Mouse (Mus musculus): ENCODE results near the gene Tmem141. TPM values are rescaled to one million over a fixed set of nuclear protein-coding genes. Genes with fewer than 3 reads are reported as not detected.

Tmem141 gene
- total and polyA plus RNA-seq, 3 experiments: 10.9 to 25.3 TPM; not detected in 1

- H3K27me3 ChIP-seq (ENCODE audit: control insufficient read depth in 1 of 2, insufficient read depth in 2 of 2, low read length in 2 of 2): peaks cover 3 to 12% of the 10 kb centered on the region in 2 experiments
- no peaks in the 10 kb centered on the region for H3K79me2 ChIP-seq (ENCODE audit: control insufficient read depth, insufficient read depth, low read length, poor library complexity)
- H3K27ac ChIP-seq (ENCODE audit: control insufficient read depth, low read depth, low read length): no peak overlapping the region
- TF ChIP-seq RAD21 (IDR thresholded peaks at IDR 0.05; ENCODE audit: low read depth, low read length) (peak; percentile 47), GATA1 (IDR thresholded peaks at IDR 0.05; ENCODE audit: low read depth, low read length) (no peak), SMC3 (IDR thresholded peaks at IDR 0.05; ENCODE audit: low read depth, low read length) (peak; percentile 42), CTCF (IDR thresholded peaks at IDR 0.05 in 2 of 3, conservative IDR thresholded peaks at IDR 0.05 in 1 of 3; ENCODE audit: control insufficient read depth in 1 of 3, insufficient read depth in 1 of 3, low read depth in 2 of 3, low read length in 3 of 3, poor library complexity in 1 of 3, severe bottlenecking in 1 of 3) (peak; percentile 60 to 73 (median 69)), ZKSCAN1 (IDR thresholded peaks at IDR 0.05; ENCODE audit: low read depth, low read length) (no peak)
- DNase-seq (ENCODE audit: low read depth, low spot score): peak; percentile 49
- H3K4me3 ChIP-seq (ENCODE audit: control insufficient read depth in 1 of 2, insufficient read depth in 1 of 2, low read depth in 2 of 2, low read length in 2 of 2): no peak overlapping the region
- H3K9me3 ChIP-seq (replicated peaks; ENCODE audit: insufficient read depth, low read length): no peaks in the 10 kb centered on the region
- H3K9ac ChIP-seq (ENCODE audit: control insufficient read depth, low read depth, low read length, poor library complexity, severe bottlenecking): no peak overlapping the region
- no peaks in the 10 kb centered on the region for H3K4me1 ChIP-seq (ENCODE audit: control insufficient read depth in 1 of 2, insufficient read depth in 2 of 2, low read length in 2 of 2)
- no peaks in the 10 kb centered on the region for H3K36me3 ChIP-seq (ENCODE audit: control insufficient read depth in 1 of 2, insufficient read depth in 2 of 2, low read length in 2 of 2)
Measured at GRCm38 (mm10) chr2:25663511-25663910, 41.7 kb upstream of the Tmem141 start.

- TF ChIP-seq EP300 (IDR thresholded peaks at IDR 0.05; ENCODE audit: low read depth in 1 of 2, low read length in 2 of 2): no peak
- no peak for TF ChIP-seq TCF12 (IDR thresholded peaks at IDR 0.05; ENCODE audit: low read depth, low read length)
- no peak for TF ChIP-seq RCOR1 (IDR thresholded peaks at IDR 0.05; ENCODE audit: low read depth, low read length)
- no peak for TF ChIP-seq HCFC1 (IDR thresholded peaks at IDR 0.05; ENCODE audit: low read depth, low read length)
- no peak for TF ChIP-seq MAFK (IDR thresholded peaks at IDR 0.05; ENCODE audit: borderline replicate concordance, low read depth, low read length)
- no peak for TF ChIP-seq TAL1 (IDR thresholded peaks at IDR 0.05; ENCODE audit: low read length)
- TF ChIP-seq ZNF384 (IDR thresholded peaks at IDR 0.05; ENCODE audit: low read depth, low read length): no peak
- no peak for TF ChIP-seq POLR2A (IDR thresholded peaks at IDR 0.05; ENCODE audit: control insufficient read depth in 1 of 2, insufficient read depth in 1 of 2, low read depth in 1 of 2, low read length in 2 of 2, poor library complexity in 1 of 2)
- no peak for TF ChIP-seq ELF1 (IDR thresholded peaks at IDR 0.05; ENCODE audit: low read depth, low read length)
- no peak overlapping the region for H3K27ac ChIP-seq (ENCODE audit: control insufficient read depth, low read depth, low read length)
Measured at GRCm38 (mm10) chr2:25661245-25661970, 39.6 kb upstream of the Tmem141 start.

DNA sequence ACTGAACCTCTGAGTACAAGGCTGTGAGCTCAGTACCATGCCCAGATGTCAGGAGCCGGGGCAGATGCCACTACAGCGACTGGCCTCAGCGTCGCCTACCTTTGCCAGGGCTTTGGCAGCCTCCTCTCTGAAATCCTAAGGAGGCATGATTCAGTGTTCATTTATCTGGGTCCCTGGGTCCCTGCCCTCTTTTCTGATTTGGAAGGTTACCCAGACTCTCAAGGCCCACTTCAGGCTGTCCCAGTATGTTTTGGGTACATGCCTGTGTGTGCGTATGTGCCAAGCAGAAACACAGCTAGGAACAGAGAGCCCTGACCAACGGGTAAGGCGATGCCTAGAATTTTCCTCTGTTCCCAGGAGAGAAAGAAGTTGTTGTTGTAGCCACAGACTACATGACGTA, 38.5 kb upstream of the Tmem141 start:
- H3K9ac ChIP-seq (ENCODE audit: control insufficient read depth, low read depth, low read length, poor library complexity, severe bottlenecking): no peak overlapping the region
- TF ChIP-seq RAD21 (IDR thresholded peaks at IDR 0.05; ENCODE audit: low read depth, low read length): no peak
- H3K9me3 ChIP-seq (replicated peaks; ENCODE audit: insufficient read depth, low read length): no peaks in the 10 kb centered on the region
- no peak overlapping the region for H3K4me3 ChIP-seq (ENCODE audit: control insufficient read depth in 1 of 2, insufficient read depth in 1 of 2, low read depth in 2 of 2, low read length in 2 of 2)
- peaks cover 7 to 14% of the 10 kb centered on the region in 2 experiments for H3K27me3 ChIP-seq (ENCODE audit: control insufficient read depth in 1 of 2, insufficient read depth in 2 of 2, low read length in 2 of 2)
- no peak for DNase-seq (ENCODE audit: low read depth, low spot score)
- H3K36me3 ChIP-seq (ENCODE audit: control insufficient read depth in 1 of 2, insufficient read depth in 2 of 2, low read length in 2 of 2): no peaks in the 10 kb centered on the region
- H3K4me1 ChIP-seq (ENCODE audit: control insufficient read depth in 1 of 2, insufficient read depth in 2 of 2, low read length in 2 of 2): no peaks in the 10 kb centered on the region
- H3K27ac ChIP-seq (ENCODE audit: control insufficient read depth, low read depth, low read length): no peak overlapping the region
- H3K79me2 ChIP-seq (ENCODE audit: control insufficient read depth, insufficient read depth, low read length, poor library complexity): no peaks in the 10 kb centered on the region

More at GRCm38 (mm10) chr2:25661245-25661970, 39.6 kb upstream of the Tmem141 start:
- no peaks in the 10 kb centered on the region for H3K79me2 ChIP-seq (ENCODE audit: control insufficient read depth, insufficient read depth, low read length, poor library complexity)
- no peak overlapping the region for H3K9ac ChIP-seq (ENCODE audit: control insufficient read depth, low read depth, low read length, poor library complexity, severe bottlenecking)
- H3K4me1 ChIP-seq (ENCODE audit: control insufficient read depth in 1 of 2, insufficient read depth in 2 of 2, low read length in 2 of 2): no peaks in the 10 kb centered on the region
- no peak for DNase-seq (ENCODE audit: low read depth, low spot score)
- H3K9me3 ChIP-seq (replicated peaks; ENCODE audit: insufficient read depth, low read length): no peaks in the 10 kb centered on the region
- peaks cover 3 to 15% of the 10 kb centered on the region in 2 experiments for H3K27me3 ChIP-seq (ENCODE audit: control insufficient read depth in 1 of 2, insufficient read depth in 2 of 2, low read length in 2 of 2)
- no peak overlapping the region for H3K4me3 ChIP-seq (ENCODE audit: control insufficient read depth in 1 of 2, insufficient read depth in 1 of 2, low read depth in 2 of 2, low read length in 2 of 2)
- no peaks in the 10 kb centered on the region for H3K36me3 ChIP-seq (ENCODE audit: control insufficient read depth in 1 of 2, insufficient read depth in 2 of 2, low read length in 2 of 2)

Data from MEL (cell line).